Mouse (Mus musculus): Measurements from ENCODE around the gene Hist1h4a. TPM values are rescaled to one million over a fixed set of nuclear protein-coding genes. Genes with fewer than 3 reads are reported as not detected.

The Hist1h4a gene
- polyA plus RNA-seq, 1 experiment from 2014 or later = not detected

GRCm38 (mm10) chr13:23745381-23746161 lies 15.5 kb downstream of the Hist1h4a start, which contains the start of gene Hist1h3c:
Gene Hist1h3c, minus strand, starts transcription at chr13:23745602.
- peak; percentile 77 for ATAC-seq (replicated peaks)
- Histone ChIP-seq H3K36me3 (replicated peaks) (no peaks in the 10 kb centered on the region), H3K9ac (peak within 1 kb of the TSS; percentile 37; the same call in 1 of the 2 replicates), H3K27me3 (replicated peaks) (no peaks in the 10 kb centered on the region), H3K4me3 (peak within 1 kb of the TSS; percentile 46), H3K9me3 (no peaks in the 10 kb centered on the region), H3K4me2 (peak within 1 kb of the TSS; percentile 86), H3K27ac (peak within 1 kb of the TSS; percentile 96), H3K4me1 (peaks cover 19% of the 10 kb centered on the region)
- under 1% methylated on average over 24 of the region's 28 CpGs for WGBS

- peak overlapping the region; percentile 46 for H3K4me3 ChIP-seq
- no peak overlapping the region for H3K27ac ChIP-seq
- H3K4me2 ChIP-seq = peak overlapping the region; percentile 86
- H3K4me1 ChIP-seq = peaks cover 26% of the 10 kb centered on the region
- H3K36me3 ChIP-seq (replicated peaks) = no peaks in the 10 kb centered on the region
- ATAC-seq (replicated peaks) = no peak
- H3K27me3 ChIP-seq (replicated peaks) = no peaks in the 10 kb centered on the region
- 2% methylated on average over 17 of the region's 36 CpGs for WGBS
- no peaks in the 10 kb centered on the region for H3K9me3 ChIP-seq
- no peak overlapping the region for H3K9ac ChIP-seq
These were observed 16.3 kb downstream of the Hist1h4a start for GRCm38 (mm10) chr13:23744421-23745380.

- H3K4me2 ChIP-seq = no peak overlapping the region
- H3K4me3 ChIP-seq = no peak overlapping the region
These were observed 17.1 kb downstream of the Hist1h4a start for GRCm38 (mm10) chr13:23743963-23744362.

GRCm38 (mm10) chr13:23743215-23743614 lies 17.8 kb downstream of the Hist1h4a start:
- no peaks in the 10 kb centered on the region for H3K27me3 ChIP-seq (replicated peaks)
- no peaks in the 10 kb centered on the region for H3K36me3 ChIP-seq (replicated peaks)
- no peak overlapping the region for H3K27ac ChIP-seq
- 84% methylated on average over 5 of the region's 5 CpGs for WGBS
- no peaks in the 10 kb centered on the region for H3K9me3 ChIP-seq
- H3K9ac ChIP-seq = no peak overlapping the region
- H3K4me2 ChIP-seq = no peak overlapping the region
- no peak overlapping the region for H3K4me3 ChIP-seq
- no peak for ATAC-seq (replicated peaks)
- peaks cover 36% of the 10 kb centered on the region for H3K4me1 ChIP-seq

More at GRCm38 (mm10) chr13:23743963-23744362, 17.1 kb downstream of the Hist1h4a start:
- Histone ChIP-seq H3K4me1 (peaks cover 32% of the 10 kb centered on the region), H3K27ac (no peak overlapping the region), H3K9me3 (no peaks in the 10 kb centered on the region), H3K9ac (no peak overlapping the region), H3K36me3 (replicated peaks) (no peaks in the 10 kb centered on the region), H3K27me3 (replicated peaks) (no peaks in the 10 kb centered on the region)
- WGBS = 38% methylated on average over 4 of the region's 4 CpGs
- no peak for ATAC-seq (replicated peaks)

- peaks cover 31% of the 10 kb centered on the region for H3K4me1 ChIP-seq
- H3K27me3 ChIP-seq (replicated peaks) = no peaks in the 10 kb centered on the region
- no peak overlapping the region for H3K27ac ChIP-seq
These were observed 19.0 kb downstream of the Hist1h4a start for GRCm38 (mm10) chr13:23742007-23742406.

GRCm38 (mm10) chr13:23740910-23741309 lies 20.1 kb downstream of the Hist1h4a start:
- H3K4me3 ChIP-seq = no peak overlapping the region
- WGBS = 67% methylated on average over 5 of the region's 5 CpGs
- no peak overlapping the region for H3K4me2 ChIP-seq

More at GRCm38 (mm10) chr13:23742007-23742406, 19.0 kb downstream of the Hist1h4a start:
- no peak overlapping the region for H3K4me2 ChIP-seq
- no peaks in the 10 kb centered on the region for H3K9me3 ChIP-seq
- ATAC-seq (replicated peaks) = no peak
- no peak overlapping the region for H3K4me3 ChIP-seq
- H3K36me3 ChIP-seq (replicated peaks) = no peaks in the 10 kb centered on the region
- H3K9ac ChIP-seq = no peak overlapping the region

GRCm38 (mm10) chr13:23740256-23740840 lies 20.7 kb downstream of the Hist1h4a start:
- Histone ChIP-seq H3K27me3 (replicated peaks) (no peaks in the 10 kb centered on the region), H3K4me3 (peak overlapping the region; percentile 51), H3K9me3 (no peaks in the 10 kb centered on the region), H3K4me2 (peak overlapping the region; percentile 98), H3K27ac (peak overlapping the region; percentile 78; the same call in 1 of the 2 replicates), H3K4me1 (peaks cover 24% of the 10 kb centered on the region), H3K36me3 (replicated peaks) (no peaks in the 10 kb centered on the region), H3K9ac (peak overlapping the region; percentile 33; the same call in 1 of the 2 replicates)
- no peak for ATAC-seq (replicated peaks)
- WGBS = 36% methylated on average over 13 of the region's 13 CpGs

More at GRCm38 (mm10) chr13:23740910-23741309, 20.1 kb downstream of the Hist1h4a start:
- Histone ChIP-seq H3K27ac (no peak overlapping the region), H3K9ac (no peak overlapping the region), H3K27me3 (replicated peaks) (no peaks in the 10 kb centered on the region), H3K9me3 (no peaks in the 10 kb centered on the region), H3K4me1 (peaks cover 28% of the 10 kb centered on the region), H3K36me3 (replicated peaks) (no peaks in the 10 kb centered on the region)
- ATAC-seq (replicated peaks) = no peak

- peaks cover 22% of the 10 kb centered on the region for H3K4me1 ChIP-seq
- H3K4me3 ChIP-seq = peak overlapping the region; percentile 51
- H3K36me3 ChIP-seq (replicated peaks) = no peaks in the 10 kb centered on the region
- peak overlapping the region; percentile 78; the same call in 1 of the 2 replicates for H3K27ac ChIP-seq
- no peaks in the 10 kb centered on the region for H3K27me3 ChIP-seq (replicated peaks)
- H3K9me3 ChIP-seq = no peaks in the 10 kb centered on the region
- H3K9ac ChIP-seq = peak overlapping the region; percentile 33; the same call in 1 of the 2 replicates
- under 1% methylated on average over 14 of the region's 14 CpGs for WGBS
- H3K4me2 ChIP-seq = peak overlapping the region; percentile 98
- no peak; the same call in 1 of the 2 replicates for ATAC-seq (replicated peaks)
These were observed 21.1 kb downstream of the Hist1h4a start for GRCm38 (mm10) chr13:23739922-23740252.

GRCm38 (mm10) chr13:23739069-23739921 lies 21.7 kb downstream of the Hist1h4a start:
- under 1% methylated on average over 39 of the region's 39 CpGs for WGBS

GRCm38 (mm10) chr13:23738677-23739068 lies 22.4 kb downstream of the Hist1h4a start, which contains the start of gene Hist1h1c:
Gene Hist1h1c, plus strand, starts transcription at chr13:23738808.
- no peaks in the 10 kb centered on the region for H3K27me3 ChIP-seq (replicated peaks)
- peak; percentile 95 for ATAC-seq (replicated peaks)
- peak within 1 kb of the TSS; percentile 78 for H3K27ac ChIP-seq
- peak within 1 kb of the TSS; percentile 98 for H3K4me2 ChIP-seq
- peaks cover 22% of the 10 kb centered on the region for H3K4me1 ChIP-seq
- H3K36me3 ChIP-seq (replicated peaks) = no peaks in the 10 kb centered on the region
- peak within 1 kb of the TSS; percentile 38 for H3K9ac ChIP-seq
- no peaks in the 10 kb centered on the region for H3K9me3 ChIP-seq
- peak within 1 kb of the TSS; percentile 51 for H3K4me3 ChIP-seq
- 0% methylated on average over 38 of the region's 38 CpGs for WGBS

More at GRCm38 (mm10) chr13:23739069-23739921, 21.7 kb downstream of the Hist1h4a start:
- H3K36me3 ChIP-seq (replicated peaks) = no peaks in the 10 kb centered on the region
- no peaks in the 10 kb centered on the region for H3K9me3 ChIP-seq
- H3K4me3 ChIP-seq = peak overlapping the region; percentile 51
- ATAC-seq (replicated peaks) = peak; percentile 91
- H3K27me3 ChIP-seq (replicated peaks) = no peaks in the 10 kb centered on the region
- H3K4me2 ChIP-seq = peak overlapping the region; percentile 98
- peak overlapping the region; percentile 38 for H3K9ac ChIP-seq
- peak overlapping the region; percentile 78 for H3K27ac ChIP-seq
- peaks cover 22% of the 10 kb centered on the region for H3K4me1 ChIP-seq

- H3K9ac ChIP-seq = peak overlapping the region; percentile 38; the same call in 1 of the 2 replicates
- peaks cover 22% of the 10 kb centered on the region for H3K4me1 ChIP-seq
- H3K9me3 ChIP-seq = no peaks in the 10 kb centered on the region
- WGBS = 23% methylated on average over 4 of the region's 4 CpGs
- no peaks in the 10 kb centered on the region for H3K36me3 ChIP-seq (replicated peaks)
- H3K27ac ChIP-seq = peak overlapping the region; percentile 45; the same call in 1 of the 2 replicates
- peak overlapping the region; percentile 51; the same call in 1 of the 2 replicates for H3K4me3 ChIP-seq
- H3K4me2 ChIP-seq = peak overlapping the region; percentile 98
- ATAC-seq (replicated peaks) = no peak
- H3K27me3 ChIP-seq (replicated peaks) = no peaks in the 10 kb centered on the region
These were observed 23.0 kb downstream of the Hist1h4a start for GRCm38 (mm10) chr13:23738041-23738440.
